Mouse (Mus musculus) neural tube, embryonic 14.5 days (tissue): ENCODE data around the gene 4933415A04Rik. TPM values are rescaled to one million over a fixed set of nuclear protein-coding genes. Genes with fewer than 3 reads are reported as not detected.

Experiments used
- ATAC-seq: fragments of 200-750 bp; cut with Nextera tagmentation; 2 replicates; pipeline ENCODE4 v1.8.0; 2017; ENCODE audit warnings: low read depth, mild to moderate bottlenecking, moderate TSS enrichment, moderate library complexity
- H3K27ac ChIP-seq: fragments of 300-500 bp; sonication (generic); 2 replicates; pipeline ENCODE4 v1.5.1; 2014; ENCODE audit warnings: low read depth, mild to moderate bottlenecking, control low read depth, low read length, moderate library complexity, mixed read lengths
- H3K27me3 ChIP-seq: fragments of 300-500 bp; sonication (generic); 2 replicates; pipeline ENCODE4 v1.6.1; 2014; ENCODE audit warnings: low read length; ENCODE audit not compliant: control insufficient read depth, insufficient read depth
- H3K36me3 ChIP-seq: fragments of 300-500 bp; sonication (generic); 2 replicates; pipeline ENCODE4 v1.6.1; 2014; ENCODE audit warnings: low read length, mixed read lengths; ENCODE audit not compliant: control insufficient read depth, insufficient read depth
- H3K4me1 ChIP-seq: fragments of 300-500 bp; sonication (generic); 2 replicates; pipeline ENCODE4 v1.6.1; 2014; ENCODE audit warnings: low read length; ENCODE audit not compliant: control insufficient read depth, insufficient read depth
- H3K4me2 ChIP-seq: fragments of 300-500 bp; sonication (generic); 2 replicates; pipeline ENCODE4 v1.6.1; 2014; ENCODE audit warnings: mild to moderate bottlenecking, low read depth, low read length, control low read depth
- H3K4me3 ChIP-seq: fragments of 300-500 bp; sonication (generic); 2 replicates; pipeline ENCODE4 v1.5.1; 2014; ENCODE audit warnings: low read depth, low read length, control low read depth, mixed read lengths
- H3K9ac ChIP-seq: fragments of 300-500 bp; sonication (generic); replicated peaks from 2 replicates; pipeline ENCODE4 v1.6.1; 2014; ENCODE audit warnings: low read depth, mild to moderate bottlenecking, control low read depth, low read length, mixed read lengths
- H3K9me3 ChIP-seq: fragments of 300-500 bp; sonication (generic); 2 replicates; pipeline ENCODE4 v1.6.1; 2016; ENCODE audit warnings: low read length; ENCODE audit not compliant: control insufficient read depth
- WGBS: fragments of 180-500 bp; shearing (Covaris S2); extraction: QIAGEN DNeasy Blood & Tissue Kit; methylation state at CpG from one replicate; pipeline ENCODE4 v1.1.7; 2014; 5-methylcytosine and 5-hydroxymethylcytosine counted together
- polyA plus RNA-seq: library from polyadenylated mRNA; unstranded; fragments of >200 nt; fragmentation: Nextera tagmentation; extraction: Ambion mirVana; gene quantifications from 2 replicates; pipeline ENCODE4 v1.2.1, GENCODE M21; 2014

4933415A04Rik gene
- polyA plus RNA-seq = 3.8 and 4.4 TPM in 2 replicates

DNA sequence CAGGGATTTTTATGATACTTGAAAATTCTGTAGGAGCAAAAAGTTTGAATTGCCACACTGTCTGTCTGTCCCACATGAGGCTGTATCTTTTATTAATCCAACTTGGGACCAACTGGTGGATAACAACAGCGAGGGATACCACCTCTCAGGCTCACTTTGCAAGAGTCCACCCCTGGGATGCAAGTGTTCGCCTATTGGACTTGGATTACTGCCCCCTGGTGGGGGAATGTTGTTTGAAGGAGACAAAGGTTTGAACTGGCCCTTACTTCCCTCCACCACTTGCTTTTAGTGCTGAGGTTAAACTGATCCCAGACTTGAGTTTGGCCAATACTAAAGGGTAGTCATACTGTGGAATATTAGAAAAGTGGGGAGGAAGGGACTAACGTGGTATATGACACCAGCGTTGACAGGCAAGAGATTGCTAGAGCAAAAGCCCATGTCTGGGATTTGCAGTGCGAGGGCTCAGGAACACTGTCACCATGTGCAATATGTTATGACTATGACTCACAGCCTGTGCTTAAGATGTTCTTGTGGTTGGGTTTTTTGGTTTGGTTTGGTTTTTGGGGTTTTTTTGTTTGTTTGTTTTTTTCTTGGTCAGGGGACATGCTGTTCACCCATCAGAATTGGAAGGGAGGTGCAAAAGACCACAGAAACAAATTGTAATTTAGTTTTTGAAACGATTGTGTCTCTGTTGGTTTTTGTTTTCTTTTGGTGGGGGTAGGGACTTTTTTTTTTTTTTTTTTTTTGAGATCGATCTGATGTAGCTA is at the start of gene 4933415A04Rik:
4933415A04Rik (plus strand) TSS at position 717 of the 767 bp plus-strand sequence.
- H3K4me1 ChIP-seq = no peaks in the 10 kb centered on the region

GRCm38 (mm10) chr11:43537074-43537473 is 49.8 kb upstream of the 4933415A04Rik start:
- no peak for ATAC-seq
- no peak overlapping the region for H3K4me2 ChIP-seq
- H3K4me3 ChIP-seq = no peak overlapping the region
- H3K9me3 ChIP-seq = no peaks in the 10 kb centered on the region
- no peak overlapping the region for H3K27ac ChIP-seq
- H3K9ac ChIP-seq = no peak overlapping the region
- WGBS = 88% methylated on average over 6 of the region's 6 CpGs
- no peaks in the 10 kb centered on the region for H3K27me3 ChIP-seq
- H3K36me3 ChIP-seq = no peaks in the 10 kb centered on the region
- peaks cover 3% of the 10 kb centered on the region; the same call in 1 of the 2 replicates for H3K4me1 ChIP-seq

More for the DNA sequence above, at the start of gene 4933415A04Rik:
- Histone ChIP-seq H3K27ac (no peak within 1 kb of the TSS), H3K27me3 (no peaks in the 10 kb centered on the region), H3K4me2 (no peak within 1 kb of the TSS), H3K4me3 (no peak within 1 kb of the TSS), H3K36me3 (peaks cover 6% of the 10 kb centered on the region), H3K9me3 (no peaks in the 10 kb centered on the region), H3K9ac (no peak within 1 kb of the TSS)
- WGBS = 78% methylated on average over 7 of the region's 7 CpGs
- no peak for ATAC-seq

GRCm38 (mm10) chr11:43539863-43540262 is 47.0 kb upstream of the 4933415A04Rik start:
- Histone ChIP-seq H3K27ac (no peak overlapping the region), H3K9ac (no peak overlapping the region), H3K4me3 (no peak overlapping the region), H3K9me3 (no peaks in the 10 kb centered on the region), H3K4me2 (no peak overlapping the region), H3K27me3 (no peaks in the 10 kb centered on the region), H3K36me3 (no peaks in the 10 kb centered on the region), H3K4me1 (peaks cover 3% of the 10 kb centered on the region; the same call in 1 of the 2 replicates)
- ATAC-seq = peak; percentile 49
- WGBS = 16% methylated on average over 6 of the region's 6 CpGs

DNA sequence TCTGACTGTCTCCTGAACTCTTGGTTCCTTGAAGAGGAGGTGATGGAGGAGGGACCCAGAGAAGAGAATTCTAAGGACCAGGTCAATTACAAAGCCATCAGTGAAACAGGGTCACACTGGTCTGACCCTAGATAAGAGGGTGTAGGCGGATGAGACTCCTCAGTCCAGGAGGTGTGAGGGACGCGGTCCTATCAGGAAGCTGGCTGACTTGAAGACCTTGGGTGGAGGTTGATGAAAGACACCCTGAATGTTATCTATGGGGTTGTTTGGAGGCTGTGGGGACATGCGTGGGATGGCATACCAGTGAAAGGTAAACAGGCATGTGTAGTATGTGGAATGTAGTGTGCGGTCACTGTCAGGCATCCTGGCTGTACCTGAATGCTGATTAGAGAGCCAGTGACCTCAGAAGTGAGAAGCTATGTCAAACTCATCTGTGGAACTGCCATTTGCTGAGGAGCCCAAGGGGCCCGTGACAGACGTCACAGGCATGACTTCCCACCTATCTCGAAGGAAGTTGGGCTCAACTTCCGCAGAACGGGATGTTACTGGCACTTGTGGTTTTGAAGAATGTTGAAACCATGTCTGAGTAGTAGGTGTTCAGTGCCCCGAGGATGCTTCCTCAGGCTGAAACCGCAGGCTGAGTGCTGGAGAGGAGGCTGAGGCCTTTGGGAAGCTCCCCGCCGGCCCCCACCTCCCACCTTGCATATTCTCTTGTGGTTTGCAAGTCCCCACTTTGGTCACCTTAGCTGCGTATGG is 43.0 kb upstream of the 4933415A04Rik start:
- H3K9ac ChIP-seq = no peak overlapping the region
- H3K4me1 ChIP-seq = peaks cover 10% of the 10 kb centered on the region
- H3K4me3 ChIP-seq = no peak overlapping the region
- H3K4me2 ChIP-seq = no peak overlapping the region
- no peak overlapping the region for H3K27ac ChIP-seq
- H3K36me3 ChIP-seq = no peaks in the 10 kb centered on the region
- 93% methylated on average over 15 of the region's 15 CpGs for WGBS
- no peaks in the 10 kb centered on the region for H3K9me3 ChIP-seq
- ATAC-seq = no peak
- H3K27me3 ChIP-seq = no peaks in the 10 kb centered on the region

GRCm38 (mm10) chr11:43544819-43545218 is 42.0 kb upstream of the 4933415A04Rik start:
- Histone ChIP-seq H3K9me3 (no peaks in the 10 kb centered on the region), H3K4me2 (no peak overlapping the region), H3K4me3 (no peak overlapping the region), H3K9ac (no peak overlapping the region), H3K36me3 (no peaks in the 10 kb centered on the region), H3K27me3 (no peaks in the 10 kb centered on the region), H3K27ac (no peak overlapping the region), H3K4me1 (peaks cover 7% of the 10 kb centered on the region)
- no peak for ATAC-seq
- 92% methylated on average over 7 of the region's 7 CpGs for WGBS

GRCm38 (mm10) chr11:43545873-43546475 is 40.9 kb upstream of the 4933415A04Rik start:
- Histone ChIP-seq H3K27me3 (no peaks in the 10 kb centered on the region), H3K4me3 (no peak overlapping the region), H3K4me1 (peaks cover 7% of the 10 kb centered on the region), H3K9ac (no peak overlapping the region), H3K27ac (no peak overlapping the region), H3K4me2 (no peak overlapping the region), H3K36me3 (no peaks in the 10 kb centered on the region), H3K9me3 (no peaks in the 10 kb centered on the region)
- WGBS = 61% methylated on average over 16 of the region's 16 CpGs
- no peak for ATAC-seq

GRCm38 (mm10) chr11:43546678-43547077 is 40.2 kb upstream of the 4933415A04Rik start:
- Histone ChIP-seq H3K4me2 (no peak overlapping the region), H3K9me3 (no peaks in the 10 kb centered on the region), H3K36me3 (no peaks in the 10 kb centered on the region), H3K4me1 (peaks cover 7% of the 10 kb centered on the region), H3K27me3 (no peaks in the 10 kb centered on the region), H3K27ac (no peak overlapping the region), H3K9ac (no peak overlapping the region), H3K4me3 (no peak overlapping the region)
- 62% methylated on average over 4 of the region's 4 CpGs for WGBS
- no peak for ATAC-seq

DNA sequence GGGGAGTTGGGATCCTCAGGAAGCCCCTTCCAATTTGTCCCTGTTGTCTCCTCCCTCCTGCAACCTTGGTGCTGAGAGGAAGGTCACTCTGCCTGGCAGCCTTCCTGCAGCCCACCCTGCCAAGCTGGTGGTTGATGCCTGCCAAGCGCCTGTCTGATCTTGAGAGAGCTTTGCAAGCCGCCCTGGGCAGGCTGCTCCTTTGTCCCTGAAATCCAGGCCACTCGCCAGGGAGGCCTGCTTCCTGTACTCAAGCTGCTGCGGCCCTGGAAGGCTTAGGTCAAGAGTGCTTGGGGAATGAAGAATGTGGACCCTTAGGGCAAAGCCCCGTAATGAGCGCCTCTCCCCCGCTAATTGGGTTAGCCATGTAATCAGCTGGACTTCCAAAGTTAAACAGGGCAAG is 38.7 kb upstream of the 4933415A04Rik start:
- peak; percentile 65; the same call in 1 of the 2 replicates for ATAC-seq
- Histone ChIP-seq H3K9ac (no peak overlapping the region), H3K9me3 (no peaks in the 10 kb centered on the region), H3K4me3 (no peak overlapping the region), H3K36me3 (no peaks in the 10 kb centered on the region), H3K27me3 (no peaks in the 10 kb centered on the region), H3K4me1 (peaks cover 7% of the 10 kb centered on the region), H3K4me2 (no peak overlapping the region), H3K27ac (peak overlapping the region; percentile 1; the same call in 1 of the 2 replicates)
- 23% methylated on average over 7 of the region's 7 CpGs for WGBS
